9 mouse cellular contexts compared by ENCODE assay signal in the genomic region with DNA sequence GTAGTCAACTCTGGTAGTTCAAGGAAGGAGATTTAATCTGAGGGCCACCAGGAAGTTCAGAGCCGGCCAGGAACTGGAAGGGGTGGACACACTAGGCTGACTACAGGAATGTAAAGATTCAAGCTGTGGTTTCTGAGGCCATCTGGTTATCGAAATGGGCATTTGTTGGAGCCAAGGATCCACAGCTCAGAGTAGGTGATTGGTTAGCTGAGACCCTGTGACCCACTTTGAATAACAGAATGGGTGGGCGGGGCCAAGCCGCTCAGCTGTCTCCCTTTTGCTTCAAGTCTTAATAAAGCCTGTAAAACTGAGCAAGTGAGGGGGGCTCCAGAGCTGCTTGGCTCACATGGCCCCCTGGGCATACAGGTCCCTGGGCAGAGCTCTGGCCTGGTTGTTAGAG. TPM values are rescaled to one million over a fixed set of nuclear protein-coding genes. Genes with fewer than 3 reads are reported as not detected.
DNase-seq lines count a peak whose midpoint lies in the region; ATAC-seq and TF ChIP-seq lines count a peak whose summit lies in the region.
"Had no signal": no experiment of that assay in that cellular context is flagged by ENCODE, and none has a peak within 500 bp of the region (broad histone marks: within the 10 kb centered on the region; RNA-seq: fewer than 3 reads in every experiment).

No protein-coding gene starts in this region.

- TF ChIP-seq CTCF in lung, postnatal 0 days (IDR thresholded peaks at IDR 0.05) = no peak
- TF ChIP-seq CTCF in hindbrain, postnatal 0 days (IDR thresholded peaks at IDR 0.05; ENCODE audit: low read depth) = no peak
- TF ChIP-seq CTCF in midbrain, postnatal 0 days (IDR thresholded peaks at IDR 0.05) = no peak

- H3K4me2 ChIP-seq in lung, postnatal 0 days (replicated peaks; ENCODE audit: low read depth, low read length) = no peak overlapping the region
- no peak overlapping the region for H3K4me2 ChIP-seq in hindbrain, postnatal 0 days (ENCODE audit: low read depth, low read length)
- H3K4me2 ChIP-seq in midbrain, postnatal 0 days (ENCODE audit: low read depth, low read length, poor library complexity, severe bottlenecking) = no peak overlapping the region

- no peaks in the 10 kb centered on the region for H3K27me3 ChIP-seq in lung, postnatal 0 days (replicated peaks; ENCODE audit: insufficient read depth, low read length)
- H3K27me3 ChIP-seq in hindbrain, postnatal 0 days (ENCODE audit: insufficient read depth, low read length) = no peaks in the 10 kb centered on the region
- H3K27me3 ChIP-seq in midbrain, postnatal 0 days (ENCODE audit: insufficient read depth, low read length) = no peaks in the 10 kb centered on the region

- H3K4me1 ChIP-seq in lung, postnatal 0 days (ENCODE audit: insufficient read depth, low read depth, low read length) = no peaks in the 10 kb centered on the region
- H3K4me1 ChIP-seq in hindbrain, postnatal 0 days (ENCODE audit: insufficient read depth, low read length) = no peaks in the 10 kb centered on the region
- H3K4me1 ChIP-seq in midbrain, postnatal 0 days (ENCODE audit: insufficient read depth, low read length) = no peaks in the 10 kb centered on the region

- no peak overlapping the region for H3K4me3 ChIP-seq in lung, postnatal 0 days (ENCODE audit: low read depth, low read length)
- H3K4me3 ChIP-seq in hindbrain, postnatal 0 days (ENCODE audit: low read length) = no peak overlapping the region
- H3K4me3 ChIP-seq in midbrain, postnatal 0 days (ENCODE audit: low read depth, low read length) = no peak overlapping the region

- TF ChIP-seq EP300 in lung, postnatal 0 days (IDR thresholded peaks at IDR 0.05) = no peak

- no peak overlapping the region for H3K27ac ChIP-seq in lung, postnatal 0 days (ENCODE audit: low read length)
- H3K27ac ChIP-seq in hindbrain, postnatal 0 days = no peak overlapping the region
- H3K27ac ChIP-seq in midbrain, postnatal 0 days (ENCODE audit: low read depth, low read length) = no peak overlapping the region

- no peak overlapping the region for H3K9ac ChIP-seq in lung, postnatal 0 days (replicated peaks; ENCODE audit: low read depth)
- no peak overlapping the region for H3K9ac ChIP-seq in hindbrain, postnatal 0 days (replicated peaks; ENCODE audit: low read length)
- H3K9ac ChIP-seq in midbrain, postnatal 0 days (replicated peaks; ENCODE audit: low read length, poor library complexity, severe bottlenecking) = no peak overlapping the region

- H3K36me3 ChIP-seq in lung, postnatal 0 days (ENCODE audit: insufficient read depth, low read length) = peaks cover 56% of the 10 kb centered on the region
- peaks cover 76% of the 10 kb centered on the region for H3K36me3 ChIP-seq in hindbrain, postnatal 0 days (ENCODE audit: insufficient read depth, low read length)
- peaks cover 74% of the 10 kb centered on the region for H3K36me3 ChIP-seq in midbrain, postnatal 0 days (ENCODE audit: insufficient read depth, low read length)

- no peak for ATAC-seq in lung, postnatal 0 days
- peak; percentile 50; the same call in 1 of the 2 replicates for ATAC-seq in hindbrain, postnatal 0 days
- 0 out of 2 replicates have a peak, but pooled peaks have one; percentile 28 for ATAC-seq in midbrain, postnatal 0 days (ENCODE audit: low FRiP score)
- ATAC-seq: intestine, embryonic 16.5 days had no signal

- 68% methylated on average over 4 of the region's 4 CpGs for WGBS in lung, postnatal 0 days
- WGBS in hindbrain, postnatal 0 days = 63% methylated on average over 4 of the region's 4 CpGs
- WGBS in midbrain, postnatal 0 days = 52% methylated on average over 4 of the region's 4 CpGs

- peak; percentile 49 for DNase-seq in lung, postnatal 10 days
- DNase-seq in lung, postnatal 0 days (ENCODE audit: low spot score) = no peak
- DNase-seq in MN1 (ENCODE audit: low spot score) = peak; percentile 75
- DNase-seq in hindbrain, postnatal 0 days (ENCODE audit: low spot score) = peak; percentile 34
- no peak for DNase-seq in midbrain, postnatal 0 days (ENCODE audit: low spot score)
- DNase-seq in adrenal gland, postnatal 25 days = no peak
- DNase-seq in left cerebral cortex, adult 9 months (ENCODE audit: low spot score in 2 of 2) = no peak

- no peaks in the 10 kb centered on the region for H3K9me3 ChIP-seq in lung, postnatal 0 days (ENCODE audit: low read length)
- no peaks in the 10 kb centered on the region for H3K9me3 ChIP-seq in hindbrain, postnatal 0 days (ENCODE audit: low read length)
- H3K9me3 ChIP-seq in midbrain, postnatal 0 days (ENCODE audit: low read length) = no peaks in the 10 kb centered on the region

RNA-seq across cellular contexts. Expression of gene Ubqln4, which starts 8.4 kb away (rescaled TPM):
- 18.4 and 22.6 TPM in 2 replicates for polyA plus RNA-seq in lung, postnatal 0 days (2015; fragmentation: Nextera tagmentation; extraction: Ambion mirVana)
- 119 and 131 TPM in 2 replicates for total RNA-seq in hindbrain, postnatal 0 days (2014; rRNA removed)
- 29.4 and 29.8 TPM in 2 replicates for polyA plus RNA-seq in hindbrain, postnatal 0 days (2015; fragmentation: Nextera tagmentation; extraction: Ambion mirVana)
- total RNA-seq in midbrain, postnatal 0 days (2014; rRNA removed) = 103 and 120 TPM in 2 replicates
- 29.7 and 30.4 TPM in 2 replicates for polyA plus RNA-seq in midbrain, postnatal 0 days (2015; fragmentation: Nextera tagmentation; extraction: Ambion mirVana)
- total RNA-seq in adrenal gland, postnatal 25 days (2021) = 74.3 and 87.0 TPM in 2 replicates

RNA-seq across cellular contexts. Expression of gene Lamtor2, which starts 9.1 kb away (rescaled TPM):
- polyA plus RNA-seq in lung, postnatal 0 days (2015; fragmentation: Nextera tagmentation; extraction: Ambion mirVana) = 138 and 143 TPM in 2 replicates
- total RNA-seq in hindbrain, postnatal 0 days (2014; rRNA removed) = 45.1 and 59.2 TPM in 2 replicates
- 189 and 198 TPM in 2 replicates for polyA plus RNA-seq in hindbrain, postnatal 0 days (2015; fragmentation: Nextera tagmentation; extraction: Ambion mirVana)
- total RNA-seq in midbrain, postnatal 0 days (2014; rRNA removed) = 46.7 and 66.0 TPM in 2 replicates
- polyA plus RNA-seq in midbrain, postnatal 0 days (2015; fragmentation: Nextera tagmentation; extraction: Ambion mirVana) = 187 and 205 TPM in 2 replicates
- 148 and 150 TPM in 2 replicates for total RNA-seq in adrenal gland, postnatal 25 days (2021)

RNA-seq across cellular contexts. Expression of gene Ssr2, which starts 13.7 kb away (rescaled TPM):
- 306 and 384 TPM in 2 replicates for polyA plus RNA-seq in lung, postnatal 0 days (2015; fragmentation: Nextera tagmentation; extraction: Ambion mirVana)
- 247 and 307 TPM in 2 replicates for total RNA-seq in hindbrain, postnatal 0 days (2014; rRNA removed)
- 209 and 210 TPM in 2 replicates for polyA plus RNA-seq in hindbrain, postnatal 0 days (2015; fragmentation: Nextera tagmentation; extraction: Ambion mirVana)
- 236 and 250 TPM in 2 replicates for total RNA-seq in midbrain, postnatal 0 days (2014; rRNA removed)
- polyA plus RNA-seq in midbrain, postnatal 0 days (2015; fragmentation: Nextera tagmentation; extraction: Ambion mirVana) = 196 and 210 TPM in 2 replicates
- total RNA-seq in adrenal gland, postnatal 25 days (2021) = 199 and 214 TPM in 2 replicates

RNA-seq across cellular contexts. Expression of gene Rab25, which starts 13.9 kb away (rescaled TPM):
- polyA plus RNA-seq in lung, postnatal 0 days (2015; fragmentation: Nextera tagmentation; extraction: Ambion mirVana) = 61.4 and 61.8 TPM in 2 replicates
- not detected in 2 replicates for total RNA-seq in hindbrain, postnatal 0 days (2014; rRNA removed)
- polyA plus RNA-seq in hindbrain, postnatal 0 days (2015; fragmentation: Nextera tagmentation; extraction: Ambion mirVana) = 0.44 and 1.3 TPM in 2 replicates
- 0.60 TPM in 1 of 2 replicates, not detected in the other for total RNA-seq in midbrain, postnatal 0 days (2014; rRNA removed)
- polyA plus RNA-seq in midbrain, postnatal 0 days (2015; fragmentation: Nextera tagmentation; extraction: Ambion mirVana) = 0.46 TPM in 1 of 2 replicates, not detected in the other
- total RNA-seq in adrenal gland, postnatal 25 days (2021) = not detected in 2 replicates
- total RNA-seq: heart, adult 8-10 months had no signal

RNA-seq across cellular contexts. Expression of gene Mex3a, which starts 29.8 kb away (rescaled TPM):
- 2.6 and 3.4 TPM in 2 replicates for polyA plus RNA-seq in lung, postnatal 0 days (2015; fragmentation: Nextera tagmentation; extraction: Ambion mirVana)
- 52.3 and 54.5 TPM in 2 replicates for total RNA-seq in hindbrain, postnatal 0 days (2014; rRNA removed)
- polyA plus RNA-seq in hindbrain, postnatal 0 days (2015; fragmentation: Nextera tagmentation; extraction: Ambion mirVana) = 13.9 and 15.3 TPM in 2 replicates
- total RNA-seq in midbrain, postnatal 0 days (2014; rRNA removed) = 56.9 and 58.2 TPM in 2 replicates
- 15.4 and 16.1 TPM in 2 replicates for polyA plus RNA-seq in midbrain, postnatal 0 days (2015; fragmentation: Nextera tagmentation; extraction: Ambion mirVana)
- 3.3 and 3.5 TPM in 2 replicates for total RNA-seq in adrenal gland, postnatal 25 days (2021)

Comparison
In these comparisons a context has a peak if more than half of its experiments do, and no peak if none do; other contexts are left out.
1. DNase-seq: peak in lung, postnatal 10 days (single experiment), MN1 (single experiment) and hindbrain, postnatal 0 days (single experiment); none in lung, postnatal 0 days (single experiment), midbrain, postnatal 0 days (single experiment), adrenal gland, postnatal 25 days (single experiment) and left cerebral cortex, adult 9 months (0 of 2).